Mouse (Mus musculus) C2C12 (cell line): ENCODE results near the gene Sertad2.

Experiments used
- CTCF ChIP-seq: IDR thresholded peaks from one replicate; pipeline ENCODE4 v1.5.1; 2011; ENCODE audit not compliant: control insufficient read depth, insufficient read depth, insufficient read length
- MAX ChIP-seq: IDR thresholded peaks from one replicate; pipeline ENCODE4 v1.6.1; 2011; ENCODE audit warnings: mild to moderate bottlenecking, control low read depth
- MYOG ChIP-seq: IDR thresholded peaks from one replicate; pipeline ENCODE4 v1.6.1; 2011; ENCODE audit not compliant: control insufficient read depth, insufficient read length; ENCODE audit errors: extremely low read depth
- USF1 ChIP-seq: IDR thresholded peaks from one replicate; pipeline ENCODE4 v1.6.1; 2011; ENCODE audit warnings: low read depth, mild to moderate bottlenecking, control low read depth, moderate library complexity

- TF ChIP-seq CTCF (no peak), USF1 (no peak), MAX (no peak), MYOG (no peak)
Observed at GRCm38 (mm10) chr11:20559236-20559950, 16.3 kb downstream of the Sertad2 start.
